Mouse (Mus musculus) heart, postnatal 10 days (tissue): ENCODE measurements around the gene Psmb2. TPM values are rescaled to one million over a fixed set of nuclear protein-coding genes. Genes with fewer than 3 reads are reported as not detected.

Experiments used
- DNase-seq, 2 experiments: peaks; one replicate each; pipeline ENCODE4 v3.0.0; 2021
- intact Hi-C: fragments of 180-260 bp; cut with DNase I; formaldehyde crosslinking; loops from one replicate; pipeline ENCODE4 v1.15.1; 2025
- total RNA-seq, 2 experiments: library from RNA; stranded (reverse); gene quantifications; 2 replicates each; pipeline ENCODE4 v1.2.3; 2021

The Psmb2 gene
- total RNA-seq, 2 experiments from 2014 or later = 148 to 157 TPM

DNA sequence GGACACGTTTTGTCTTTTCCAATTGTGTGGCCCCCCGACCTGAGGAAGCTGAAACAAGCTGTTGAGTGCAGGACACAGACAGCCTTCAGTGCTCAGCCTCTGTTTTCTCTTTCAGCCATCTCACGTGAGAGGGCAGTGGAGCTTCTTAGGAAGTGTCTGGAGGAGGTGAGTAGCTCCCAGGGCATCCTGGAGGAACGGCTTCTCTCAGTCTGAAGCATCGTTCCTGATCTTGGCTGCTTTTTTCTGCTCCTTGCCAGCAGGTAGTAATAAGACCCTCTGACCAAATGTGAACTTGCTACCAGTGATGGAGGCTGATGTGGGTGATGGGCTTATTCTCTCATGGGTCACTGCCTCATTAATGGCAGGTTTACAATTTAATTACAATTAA lies 30.0 kb downstream of the Psmb2 start:
- intact Hi-C loops = no loop called here
- no peak for DNase-seq

GRCm38 (mm10) chr4:126732111-126732510 lies 54.7 kb downstream of the Psmb2 start:
- no peak for DNase-seq
- intact Hi-C loops = no loop called here

- intact Hi-C loops = no loop called here
- no peak for DNase-seq
Observed at GRCm38 (mm10) chr4:126732531-126733380, 55.3 kb downstream of the Psmb2 start.

- intact Hi-C loops = no loop called here
- DNase-seq = no peak
Observed at GRCm38 (mm10) chr4:126734001-126734603, 56.7 kb downstream of the Psmb2 start.

DNA sequence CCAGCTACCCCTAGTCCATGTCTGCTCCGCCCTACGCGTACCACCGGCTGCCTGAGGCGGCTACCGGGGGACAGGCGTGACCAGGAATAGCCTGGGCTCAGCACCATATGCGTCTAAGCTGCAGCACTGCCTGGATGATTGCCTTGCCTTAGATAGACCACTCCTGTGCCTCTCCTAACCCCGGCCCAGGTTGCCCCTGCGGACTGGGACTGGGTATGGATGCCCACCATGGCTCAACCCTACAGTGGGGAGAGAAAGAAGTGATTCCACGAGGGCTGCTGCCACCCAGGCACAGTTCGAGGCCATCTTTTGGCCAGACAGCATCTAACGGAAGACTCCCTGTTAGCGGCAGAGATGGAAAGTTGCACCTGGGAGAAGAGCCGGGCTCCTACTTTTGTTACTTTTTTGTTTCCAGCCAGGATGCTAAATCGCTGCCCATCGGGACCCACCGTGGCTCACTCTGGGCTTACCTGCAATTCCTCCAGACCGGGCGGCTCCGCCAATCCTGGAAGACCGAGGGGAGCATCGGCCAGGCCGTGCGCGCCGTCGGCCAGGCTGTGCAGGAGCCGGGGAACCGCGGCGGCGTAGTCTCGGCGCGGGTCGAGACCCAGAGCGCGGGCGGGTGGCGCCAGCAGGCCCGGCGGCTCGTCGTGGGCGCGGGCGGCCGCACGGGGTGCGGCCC lies 57.4 kb downstream of the Psmb2 start:
- no peak for DNase-seq
- intact Hi-C loops = no loop called here

DNA sequence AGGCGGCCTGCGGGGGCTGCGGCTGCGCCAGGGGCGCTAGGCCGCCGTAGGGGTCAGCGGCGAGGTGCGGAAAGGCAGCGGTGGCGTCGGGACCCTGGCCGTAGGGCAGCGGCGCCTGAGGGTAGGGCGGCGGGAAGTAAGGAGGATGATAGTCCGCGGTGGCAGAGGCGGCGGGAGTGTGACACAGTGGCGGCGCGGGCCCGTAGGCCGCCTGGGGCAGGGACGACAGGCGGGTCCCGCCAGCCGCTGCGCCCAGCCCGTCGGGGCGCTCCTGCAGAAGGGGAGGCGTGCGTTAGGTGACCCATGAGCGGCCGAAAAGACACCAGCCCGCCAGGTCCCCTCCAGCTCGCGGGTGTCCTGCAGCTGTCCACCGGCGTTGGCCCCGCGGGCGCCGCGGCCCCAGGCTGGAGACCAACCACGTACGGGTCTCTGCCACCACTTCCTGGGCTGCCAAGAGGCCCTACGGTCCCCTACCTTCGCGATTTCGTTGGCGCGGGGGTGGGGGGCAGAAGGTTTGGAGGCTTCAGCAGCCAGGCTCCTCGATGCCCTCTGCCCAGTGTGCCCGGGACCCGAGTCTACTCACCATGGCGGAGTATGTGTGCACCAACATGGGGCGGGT lies 58.1 kb downstream of the Psmb2 start:
- DNase-seq = peak in 1 of 2 experiments; percentile 25

GRCm38 (mm10) chr4:126736001-126736414 lies 58.6 kb downstream of the Psmb2 start, which contains the start of gene Tfap2e:
Gene Tfap2e, minus strand, starts transcription at chr4:126736240.
- intact Hi-C loops = no loop called here
- peak; percentile 38 to 65 for DNase-seq

More for the DNA sequence above, 58.1 kb downstream of the Psmb2 start:
- intact Hi-C loops = no loop called here

DNA sequence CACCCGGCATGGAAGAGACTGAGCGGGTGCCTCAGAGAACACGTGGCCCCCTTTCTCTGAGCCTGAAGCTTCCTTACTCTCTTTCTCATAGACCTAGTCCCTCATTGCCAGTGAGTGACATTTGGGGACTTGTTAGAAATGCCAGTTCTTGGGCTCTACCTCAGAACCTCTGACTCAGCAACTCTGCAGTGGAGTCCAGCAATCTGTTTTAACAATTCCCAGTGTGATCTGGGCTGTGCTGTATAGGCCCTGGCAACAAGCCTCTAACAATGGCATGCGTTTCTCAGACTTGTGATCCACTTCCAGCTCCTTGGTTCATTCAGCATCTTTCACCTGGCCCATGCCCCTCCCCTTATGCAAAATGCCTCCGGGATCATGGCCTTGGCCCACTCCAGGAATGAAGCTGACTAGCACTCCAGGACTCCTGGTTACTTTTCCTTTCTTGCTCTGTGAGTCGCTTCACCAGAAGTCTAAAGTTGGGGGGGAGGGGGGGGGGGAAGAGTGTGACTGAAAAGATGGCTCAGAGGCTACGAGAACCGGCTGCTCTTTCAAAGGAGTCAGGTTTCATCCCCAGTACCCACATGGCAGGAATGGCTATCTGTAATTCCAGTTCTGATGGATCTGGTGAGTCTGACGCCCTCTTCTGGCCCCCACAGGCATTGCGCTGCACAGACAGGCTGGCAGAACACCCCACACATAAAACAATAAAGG lies 62.7 kb downstream of the Psmb2 start:
- intact Hi-C loops = loop anchor here (2.0 kb wide), 1 partner anchor 107 kb away; no protein-coding TSS in a partner anchor

DNA sequence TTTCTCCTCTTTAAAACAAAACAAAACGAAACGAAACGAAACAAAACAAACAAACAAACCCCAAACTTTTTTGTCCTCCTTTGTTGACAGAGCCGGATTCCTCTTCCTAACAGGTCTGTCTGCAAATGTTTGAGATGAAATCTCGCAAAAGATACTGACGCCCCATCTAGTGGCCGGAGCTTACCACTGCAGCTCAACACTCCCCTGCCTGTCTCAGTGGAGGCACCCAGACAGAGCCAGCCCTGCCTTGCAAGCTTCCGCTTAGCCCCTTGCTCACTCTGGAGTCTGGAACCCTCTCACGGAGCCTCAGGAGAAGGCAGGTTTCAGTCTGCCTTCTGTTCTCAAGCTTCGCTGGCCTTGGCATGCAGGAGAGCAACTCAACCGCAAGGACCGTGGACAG lies 64.0 kb downstream of the Psmb2 start:
- peak; percentile 84 to 90 for DNase-seq
- intact Hi-C loops = loop anchor here (1.0 to 2.0 kb wide), 3 partner anchors 109 to 187 kb away; no protein-coding TSS in a partner anchor

More for the DNA sequence above, 62.7 kb downstream of the Psmb2 start:
- no peak for DNase-seq

- DNase-seq = peak; percentile 32 to 37
- intact Hi-C loops = no loop called here
Observed at GRCm38 (mm10) chr4:126742976-126743375, 65.5 kb downstream of the Psmb2 start.

- intact Hi-C loops = loop anchor here (2.0 kb wide), 1 partner anchor 97 kb away; no protein-coding TSS in a partner anchor
- no peak for DNase-seq
Observed at GRCm38 (mm10) chr4:126743713-126744112, 66.3 kb downstream of the Psmb2 start.

- intact Hi-C loops = loop anchor here (2.0 kb wide), 1 partner anchor 96 kb away; no protein-coding TSS in a partner anchor
- no peak for DNase-seq
Observed at GRCm38 (mm10) chr4:126744831-126745230, 67.4 kb downstream of the Psmb2 start.

DNA sequence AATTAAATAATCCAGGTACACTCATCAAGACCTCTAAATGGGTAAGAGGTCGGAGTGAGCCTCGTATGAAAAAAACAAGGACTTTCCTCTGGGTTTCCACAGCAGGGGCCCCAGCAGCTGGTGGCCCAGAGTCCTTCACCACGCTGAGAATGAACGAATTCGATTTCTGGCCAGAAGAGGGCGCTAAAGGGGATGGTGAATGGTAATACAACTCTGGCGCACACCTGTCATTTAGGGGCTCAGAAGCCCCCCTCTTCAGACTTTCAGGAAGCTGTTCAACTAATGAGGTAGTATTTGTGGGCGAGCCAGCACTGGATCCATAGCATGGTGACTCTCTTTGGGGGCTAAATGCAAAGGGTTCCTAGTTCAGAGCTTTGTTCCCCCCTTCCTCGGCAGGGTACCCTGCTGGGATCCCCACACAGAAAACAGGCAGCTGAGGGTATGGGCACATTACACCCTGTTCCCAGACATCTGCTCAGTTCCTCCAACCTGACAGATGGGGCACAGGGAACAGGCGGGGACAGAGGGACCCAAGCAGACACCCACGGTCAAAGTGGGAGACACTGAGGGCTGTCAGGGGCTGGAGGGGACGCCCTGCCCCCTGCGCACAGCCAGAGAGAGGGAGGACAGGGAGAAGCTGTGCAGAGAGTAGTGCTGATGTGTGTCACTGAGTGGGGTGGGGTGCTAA lies 68.2 kb downstream of the Psmb2 start:
- peak; percentile 49 to 79 for DNase-seq
- intact Hi-C loops = loop anchor here (2.0 kb wide), 1 partner anchor 95 kb away; no protein-coding TSS in a partner anchor

DNA sequence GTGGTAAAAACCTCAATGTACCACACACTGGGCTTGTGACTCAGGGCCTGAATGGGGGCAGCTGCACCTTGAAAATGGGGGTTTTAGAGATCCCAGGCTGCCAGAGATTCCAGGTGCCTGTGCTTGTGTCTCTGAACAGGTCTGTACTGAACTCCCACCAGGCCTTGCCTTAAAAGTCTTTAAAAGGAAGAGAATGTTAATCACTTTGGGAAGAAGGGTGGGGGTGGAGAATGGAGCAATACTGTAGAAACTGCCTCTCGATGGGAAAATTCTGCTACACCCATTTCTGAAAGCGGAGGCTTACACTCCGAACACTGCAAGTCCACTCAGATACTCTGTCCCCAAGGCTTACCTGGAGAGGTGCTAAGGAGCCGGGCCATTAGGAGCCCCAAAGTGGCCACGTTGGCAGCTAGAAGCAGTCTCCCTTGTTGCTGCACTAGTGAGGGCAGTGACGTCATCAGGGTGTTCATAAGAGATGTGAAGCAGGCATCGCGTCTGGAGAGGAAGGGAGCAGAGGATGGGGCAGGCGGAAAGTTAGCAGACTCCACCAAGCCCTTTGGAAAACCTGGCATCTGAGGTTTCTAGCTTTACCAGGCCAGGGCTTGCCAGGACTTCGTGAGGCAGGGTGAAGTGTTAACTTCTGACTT lies 68.9 kb downstream of the Psmb2 start:
- intact Hi-C loops = no loop called here
- no peak for DNase-seq

DNA sequence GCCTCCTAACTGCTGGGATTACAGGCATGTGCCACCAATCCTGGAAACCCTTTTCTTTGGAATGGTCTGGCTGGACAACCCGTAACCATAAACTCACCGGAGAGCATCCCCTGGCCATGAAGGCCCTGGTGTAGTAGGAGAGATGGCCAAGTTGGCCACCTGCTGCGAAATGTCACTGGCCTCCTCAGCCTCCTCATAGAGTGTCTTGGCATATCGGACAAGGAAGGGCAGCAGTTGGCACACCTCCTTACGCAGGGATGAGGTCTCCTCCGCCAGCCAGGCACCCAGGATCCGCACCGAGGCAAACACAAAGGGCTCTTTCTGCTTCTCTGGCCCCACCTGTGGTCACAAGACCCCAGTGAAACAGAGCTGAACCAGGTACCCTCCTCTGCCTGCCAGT lies 71.0 kb downstream of the Psmb2 start:
- intact Hi-C loops = no loop called here
- no peak for DNase-seq

- intact Hi-C loops = no loop called here
Observed at GRCm38 (mm10) chr4:126749553-126749952, 72.1 kb downstream of the Psmb2 start.

GRCm38 (mm10) chr4:126750046-126750683 lies 72.7 kb downstream of the Psmb2 start:
- DNase-seq = peak; percentile 74 to 78
- intact Hi-C loops = no loop called here

More at GRCm38 (mm10) chr4:126749553-126749952, 72.1 kb downstream of the Psmb2 start:
- DNase-seq = no peak

DNA sequence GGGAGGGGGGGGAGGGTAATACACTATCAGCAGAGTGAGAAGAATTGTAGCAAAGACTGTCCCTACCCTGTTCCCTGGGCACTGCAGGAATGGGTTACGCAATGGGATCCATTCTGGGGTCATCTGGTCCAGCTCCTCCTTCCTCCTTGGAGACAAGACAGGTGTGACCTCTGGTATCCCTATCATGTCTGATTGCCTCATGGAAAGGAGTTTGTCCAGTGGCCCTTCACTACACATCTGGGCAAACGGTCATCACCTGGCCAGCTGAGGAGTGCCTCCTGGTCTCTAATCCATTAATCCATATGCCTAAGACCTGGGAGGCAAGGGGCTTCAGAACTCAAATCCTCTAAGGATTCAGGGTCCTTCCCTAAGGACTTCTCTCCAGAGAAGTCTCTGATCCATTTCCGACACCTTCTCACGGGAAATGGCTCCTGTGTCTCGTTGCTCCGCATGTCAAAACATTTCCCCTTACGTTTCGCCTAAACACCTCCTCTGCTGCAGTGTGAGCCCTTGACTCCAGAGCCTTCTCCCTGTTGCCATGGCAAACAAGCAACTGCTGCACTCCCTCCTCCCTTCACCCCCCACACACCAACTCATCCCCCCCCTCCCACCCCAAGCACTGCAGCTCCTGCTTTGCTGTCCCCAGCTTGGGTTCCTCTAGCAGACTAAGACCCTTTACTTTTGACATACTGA lies 73.6 kb downstream of the Psmb2 start:
- no peak for DNase-seq
- intact Hi-C loops = no loop called here
